Mouse (Mus musculus) CD8-positive naive resting alpha-beta T cell, adult 2 months (primary cell): Measurements from ENCODE around the gene Gucy2d.
A peak's percentile ranks its signal among the peaks of the same experiment; 100 is the strongest.

Source experiments
- DNase-seq, 2 experiments: peaks; one replicate each; pipeline ENCODE4 v3.0.0; 2022; ENCODE audit warnings: low read depth in 2 of 2, low spot score in 2 of 2

Gucy2d gene

DNA sequence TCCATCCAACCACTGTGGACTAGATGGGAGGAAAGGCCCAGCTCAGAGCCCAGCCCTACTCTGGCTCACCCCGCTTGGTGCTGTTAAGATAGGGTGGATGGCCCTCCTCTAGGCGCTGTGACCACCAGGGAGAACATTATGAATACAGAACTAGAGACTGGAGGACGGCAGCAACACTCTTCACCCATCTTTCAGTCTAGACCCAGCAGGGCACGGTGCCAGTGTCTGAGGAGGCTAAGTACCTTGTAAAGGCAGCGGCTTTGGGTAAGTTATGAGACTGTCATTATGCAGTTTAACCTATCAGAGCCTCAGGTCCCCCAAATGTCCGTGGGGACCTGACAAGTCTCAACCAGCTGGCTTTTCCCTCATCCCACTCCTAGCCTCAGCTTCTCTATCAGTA, 48.9 kb downstream of the Gucy2d start, which contains the start of gene Lrrc32:
Gene Lrrc32 (plus strand): TSS at position 153 of the 400 bp plus-strand sequence.
- DNase-seq = no peak

DNA sequence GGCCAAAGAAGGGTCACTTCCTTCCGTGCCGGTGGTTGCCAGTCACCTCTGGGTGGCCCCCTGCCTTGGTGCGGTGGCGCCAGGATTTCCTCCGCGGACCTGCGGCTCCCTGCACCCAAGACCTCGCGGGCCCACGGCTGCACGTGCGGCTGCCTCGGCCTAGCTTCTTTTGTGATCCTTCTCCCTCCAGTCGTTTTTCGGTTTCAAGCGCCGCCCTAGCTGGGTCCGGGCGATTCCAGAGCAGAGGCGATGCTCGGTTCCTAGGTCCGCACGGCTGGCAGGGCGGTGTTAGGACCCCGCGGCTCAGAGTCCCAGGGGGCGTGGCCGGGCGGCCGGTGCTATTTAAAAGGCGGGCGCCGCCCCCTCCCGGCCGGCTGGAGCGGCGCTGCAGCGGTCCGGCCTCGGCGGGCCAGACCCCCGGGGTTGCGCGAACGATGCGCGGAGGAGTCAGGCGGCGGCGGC, 49.4 kb downstream of the Gucy2d start:
- peak; percentile 32 to 40 for DNase-seq

DNA sequence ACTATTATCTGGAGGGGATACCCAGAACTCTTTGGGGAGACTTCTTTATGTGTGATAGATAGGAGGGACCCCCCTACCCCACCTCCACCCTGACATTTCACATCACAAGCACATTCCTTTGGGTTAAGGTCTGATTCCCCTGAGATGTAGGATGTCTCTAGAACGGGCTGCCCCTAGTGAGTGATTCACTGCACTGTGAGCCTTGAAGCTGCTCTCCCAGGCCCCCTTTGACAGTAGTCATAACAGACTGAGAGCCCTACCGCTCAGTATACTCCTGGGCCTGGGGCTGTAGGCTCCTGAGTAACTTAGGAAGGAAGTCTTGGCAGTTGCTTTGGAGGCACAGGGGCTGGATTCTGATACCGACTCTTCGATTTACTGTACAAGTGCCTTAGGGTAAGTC, 50.1 kb downstream of the Gucy2d start:
- no peak for DNase-seq

DNA sequence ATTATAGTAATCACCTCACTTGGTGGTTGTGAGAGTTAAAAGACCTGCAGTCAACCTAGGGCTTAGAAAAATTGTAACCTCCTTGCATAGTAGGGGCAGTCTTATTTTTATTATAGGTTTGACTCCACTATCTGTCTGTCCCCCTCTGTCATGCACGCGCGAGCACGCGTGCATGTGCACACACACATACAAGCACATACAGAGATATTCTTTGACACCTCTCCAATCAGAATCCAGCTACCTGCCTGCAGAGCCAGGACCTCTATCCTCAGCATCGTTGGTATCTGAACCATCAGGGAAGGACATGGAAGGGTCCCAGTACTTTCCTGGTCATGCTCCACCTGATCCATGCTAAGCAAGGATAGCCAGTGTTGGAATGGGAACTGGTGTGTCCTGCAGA, 50.7 kb downstream of the Gucy2d start:
- DNase-seq = no peak

DNA sequence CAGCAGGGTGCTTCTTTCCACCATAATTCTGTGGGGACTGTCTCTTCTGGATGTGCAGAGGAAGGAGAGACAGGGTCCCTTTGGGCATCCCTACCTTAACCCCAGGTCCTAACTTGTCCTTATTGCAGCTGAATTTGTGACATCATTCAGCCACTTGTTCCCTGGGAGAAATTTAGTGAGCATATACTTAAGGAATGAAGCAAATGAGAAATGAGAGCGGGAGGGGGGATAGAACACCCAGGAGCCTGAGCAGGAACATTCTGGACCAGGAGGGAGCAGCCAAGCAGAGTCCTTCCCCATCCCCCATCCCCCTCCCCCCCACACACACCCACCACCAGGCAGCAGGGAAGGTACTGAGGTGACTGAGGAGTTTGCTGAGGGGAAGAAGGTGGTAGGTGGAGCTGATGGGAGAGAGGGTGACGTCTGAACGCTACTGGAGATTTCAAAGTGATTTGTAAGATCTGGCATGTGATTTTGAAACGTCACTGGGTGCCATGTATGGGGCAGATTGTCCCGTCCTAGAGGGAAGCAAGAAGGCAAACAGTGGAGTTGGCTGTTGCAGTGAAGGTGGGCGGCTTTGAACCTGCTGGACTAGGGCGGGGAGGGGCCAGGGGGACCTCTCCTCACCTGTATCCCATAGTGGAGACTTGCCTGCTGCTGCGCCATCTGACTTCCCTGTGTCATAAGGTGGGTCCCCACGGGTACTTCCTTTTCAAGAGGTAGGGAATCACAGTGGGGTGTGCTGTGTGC, 51.4 kb downstream of the Gucy2d start:
- no peak for DNase-seq

DNA sequence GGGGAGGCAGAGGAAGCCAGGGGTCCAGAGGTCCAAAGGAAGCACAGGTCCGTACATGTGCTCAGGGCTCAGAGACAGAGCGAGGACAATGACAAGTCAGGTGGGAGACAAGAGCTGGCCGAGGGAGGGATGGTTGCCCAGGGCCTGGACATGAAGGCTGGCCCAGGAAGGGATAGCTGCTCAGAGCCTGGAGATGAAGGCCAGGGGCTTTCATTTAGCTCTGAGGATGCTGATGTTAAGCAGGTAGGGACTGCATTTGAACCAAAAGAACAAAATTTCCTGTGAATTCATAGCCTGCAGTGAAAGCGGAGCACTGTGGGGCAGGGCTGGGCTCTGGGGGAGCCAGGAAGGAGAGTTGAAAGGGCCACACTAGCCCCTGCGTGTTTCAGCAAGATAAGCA, 52.1 kb downstream of the Gucy2d start:
- DNase-seq = no peak

DNA sequence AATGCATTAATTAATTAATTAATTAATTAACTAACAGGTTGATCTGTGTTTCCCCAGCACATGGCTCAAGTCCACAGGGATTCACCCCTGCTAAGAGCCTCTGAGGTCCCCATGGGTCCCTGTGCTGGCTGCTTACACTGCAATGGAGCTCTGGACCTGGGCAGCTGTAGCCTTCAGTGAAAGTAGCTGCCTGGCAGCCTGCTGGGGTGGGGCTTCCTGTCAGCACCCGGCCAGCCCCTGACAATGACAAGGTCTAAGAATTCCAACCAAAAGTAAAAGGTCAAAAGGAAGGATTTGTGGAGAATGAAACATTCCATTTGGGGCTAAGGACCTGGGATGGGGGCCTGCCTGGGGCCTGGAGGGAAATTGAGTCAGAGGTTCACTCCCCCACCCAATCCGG, 53.1 kb downstream of the Gucy2d start:
- no peak for DNase-seq

DNA sequence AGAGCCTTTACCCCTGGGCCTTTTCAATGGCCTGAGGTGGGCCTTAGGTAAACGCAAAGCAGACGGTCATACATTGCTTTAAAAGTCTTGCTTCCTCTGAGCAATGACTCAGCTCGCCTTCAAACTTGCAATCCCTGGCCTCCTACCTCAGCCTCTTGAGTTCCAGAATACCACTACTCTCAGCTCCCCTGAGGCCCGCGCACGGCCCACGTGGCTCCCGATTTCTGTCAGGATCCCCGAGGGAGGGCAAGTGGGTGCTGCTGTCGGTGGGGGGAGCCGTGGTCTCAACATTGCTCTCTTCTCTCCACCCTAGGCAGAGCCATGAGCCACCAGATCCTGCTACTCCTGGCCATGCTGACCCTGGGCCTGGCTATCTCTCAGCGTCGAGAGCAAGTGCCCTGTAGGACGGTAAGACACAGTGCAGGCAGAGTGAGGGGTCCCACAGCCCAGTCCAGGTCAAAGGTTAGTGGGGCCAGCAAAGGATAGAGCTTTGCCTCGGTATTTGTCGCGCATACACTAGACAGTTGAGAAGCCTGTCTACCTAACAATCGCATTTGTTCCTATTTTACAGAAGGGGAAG, 53.8 kb downstream of the Gucy2d start:
- DNase-seq = no peak

DNA sequence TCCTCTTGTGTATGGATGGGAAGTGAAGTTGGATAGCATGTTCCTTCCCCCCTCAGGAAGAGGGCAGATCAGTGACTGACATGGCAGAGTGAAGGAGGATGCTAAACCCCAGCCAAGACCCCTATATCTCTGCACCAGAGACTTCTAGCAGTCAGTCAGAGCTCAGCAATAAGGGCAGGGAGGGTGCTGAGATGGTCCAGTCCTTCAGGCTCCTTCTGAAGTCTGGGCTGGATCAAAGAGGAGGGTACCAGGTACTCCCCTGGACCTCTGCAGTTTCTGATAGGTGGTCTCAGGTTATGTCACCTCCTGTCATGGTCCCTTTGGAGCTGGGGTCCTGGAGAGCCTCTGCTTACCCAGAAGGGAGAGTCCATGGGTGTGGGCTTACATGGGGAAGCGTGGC, 55.4 kb downstream of the Gucy2d start:
- no peak for DNase-seq

DNA sequence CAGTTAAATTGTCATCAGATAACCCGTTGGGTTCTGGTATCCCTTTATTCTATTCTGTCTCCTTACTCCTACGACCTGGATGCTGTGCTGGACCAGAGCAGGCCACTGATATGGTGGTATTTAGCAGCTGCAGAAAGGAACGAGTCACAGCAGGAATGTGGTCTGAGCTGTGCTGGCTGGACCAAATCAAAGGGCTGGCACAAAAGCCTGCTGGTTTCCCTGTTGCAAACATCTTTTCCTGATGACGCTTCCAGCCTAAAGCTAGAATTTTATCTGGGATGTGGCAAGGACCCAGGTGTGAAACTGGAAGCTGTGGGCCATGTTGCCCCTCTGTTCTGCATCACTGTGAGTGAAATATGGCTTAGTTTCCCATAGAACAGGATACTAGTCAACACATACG, 57.2 kb downstream of the Gucy2d start:
- no peak for DNase-seq

DNA sequence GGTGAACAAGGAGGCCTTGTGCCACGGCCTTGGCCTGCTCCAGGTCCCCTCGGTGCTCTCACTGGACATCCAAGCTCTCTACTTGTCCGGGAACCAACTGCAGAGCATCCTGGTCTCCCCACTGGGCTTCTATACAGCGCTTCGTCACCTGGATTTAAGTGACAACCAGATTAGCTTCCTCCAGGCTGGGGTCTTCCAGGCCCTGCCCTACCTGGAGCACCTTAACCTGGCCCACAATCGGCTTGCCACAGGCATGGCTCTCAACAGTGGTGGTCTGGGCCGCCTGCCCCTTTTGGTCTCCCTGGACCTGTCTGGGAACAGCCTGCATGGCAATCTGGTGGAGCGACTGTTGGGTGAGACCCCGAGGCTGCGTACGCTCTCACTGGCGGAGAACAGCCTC, 57.9 kb downstream of the Gucy2d start:
- no peak for DNase-seq

DNA sequence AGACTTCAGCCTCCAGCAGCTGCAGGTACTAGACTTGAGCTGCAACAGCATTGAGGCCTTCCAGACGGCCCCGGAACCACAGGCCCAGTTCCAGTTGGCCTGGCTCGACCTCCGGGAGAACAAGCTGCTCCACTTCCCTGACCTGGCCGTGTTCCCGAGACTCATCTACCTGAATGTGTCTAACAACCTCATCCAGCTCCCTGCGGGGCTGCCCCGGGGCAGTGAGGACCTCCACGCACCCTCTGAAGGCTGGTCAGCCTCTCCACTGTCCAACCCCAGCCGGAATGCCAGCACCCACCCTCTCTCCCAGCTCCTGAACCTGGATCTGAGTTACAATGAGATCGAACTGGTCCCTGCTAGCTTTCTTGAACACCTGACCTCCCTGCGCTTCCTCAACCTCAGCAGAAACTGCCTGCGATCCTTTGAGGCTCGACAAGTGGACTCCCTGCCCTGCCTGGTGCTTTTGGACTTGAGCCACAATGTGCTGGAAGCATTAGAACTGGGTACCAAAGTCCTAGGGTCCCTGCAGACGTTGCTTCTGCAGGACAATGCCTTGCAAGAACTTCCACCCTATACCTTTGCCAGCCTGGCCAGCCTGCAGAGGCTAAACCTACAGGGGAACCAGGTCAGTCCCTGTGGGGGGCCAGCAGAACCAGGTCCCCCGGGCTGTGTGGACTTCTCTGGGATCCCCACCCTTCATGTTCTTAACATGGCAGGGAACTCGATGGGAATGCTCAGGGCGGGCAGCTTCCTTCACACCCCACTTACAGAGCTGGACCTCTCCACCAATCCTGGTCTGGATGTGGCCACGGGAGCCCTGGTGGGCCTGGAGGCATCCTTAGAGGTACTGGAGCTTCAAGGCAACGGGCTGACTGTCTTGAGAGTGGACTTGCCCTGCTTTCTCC, 58.7 kb downstream of the Gucy2d start:
- no peak for DNase-seq

DNA sequence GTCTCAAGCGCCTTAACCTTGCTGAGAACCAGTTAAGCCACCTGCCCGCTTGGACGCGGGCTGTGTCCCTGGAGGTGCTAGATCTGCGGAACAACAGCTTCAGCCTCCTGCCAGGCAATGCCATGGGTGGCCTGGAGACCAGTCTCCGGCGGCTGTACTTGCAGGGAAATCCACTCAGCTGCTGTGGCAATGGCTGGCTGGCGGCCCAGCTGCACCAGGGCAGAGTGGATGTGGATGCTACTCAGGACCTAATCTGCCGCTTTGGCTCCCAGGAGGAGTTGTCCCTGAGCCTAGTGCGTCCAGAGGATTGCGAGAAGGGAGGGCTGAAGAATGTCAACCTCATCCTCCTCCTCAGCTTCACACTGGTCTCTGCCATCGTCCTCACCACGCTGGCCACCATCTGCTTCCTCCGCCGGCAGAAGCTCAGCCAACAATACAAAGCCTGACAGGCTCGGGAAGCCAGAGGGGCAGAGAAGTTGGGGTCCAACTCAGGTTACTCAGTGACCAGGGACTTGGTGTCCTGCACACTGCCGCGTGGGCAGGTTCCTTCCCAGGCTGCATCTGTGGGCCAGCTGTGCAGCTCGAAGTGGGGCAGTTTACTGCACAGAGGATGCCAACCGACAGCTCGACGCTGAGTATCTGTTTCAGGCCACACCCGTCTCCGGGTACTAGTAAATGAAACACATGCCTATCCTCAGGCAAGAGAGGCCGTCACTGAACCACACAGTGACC, 59.5 kb downstream of the Gucy2d start:
- no peak for DNase-seq

DNA sequence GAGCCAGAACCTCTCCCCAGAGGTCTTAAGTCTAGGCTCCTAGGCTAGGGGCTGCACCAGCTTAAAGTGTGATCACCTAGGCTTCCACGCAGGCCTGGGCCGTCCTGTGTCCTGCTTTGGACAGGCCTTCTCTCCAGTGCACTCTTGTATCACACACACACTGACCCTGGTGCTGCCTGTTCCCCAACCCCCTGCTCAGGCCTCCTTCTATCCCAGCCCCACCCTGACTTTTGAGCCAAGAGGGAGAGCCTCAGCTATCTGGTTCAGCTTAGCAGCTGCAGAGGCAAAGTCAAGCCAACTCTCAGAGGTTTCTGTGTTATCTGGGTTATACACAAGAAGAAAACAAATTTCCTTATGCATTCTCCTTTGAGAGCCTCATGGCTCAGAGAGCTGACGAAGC, 60.3 kb downstream of the Gucy2d start:
- DNase-seq = no peak

DNA sequence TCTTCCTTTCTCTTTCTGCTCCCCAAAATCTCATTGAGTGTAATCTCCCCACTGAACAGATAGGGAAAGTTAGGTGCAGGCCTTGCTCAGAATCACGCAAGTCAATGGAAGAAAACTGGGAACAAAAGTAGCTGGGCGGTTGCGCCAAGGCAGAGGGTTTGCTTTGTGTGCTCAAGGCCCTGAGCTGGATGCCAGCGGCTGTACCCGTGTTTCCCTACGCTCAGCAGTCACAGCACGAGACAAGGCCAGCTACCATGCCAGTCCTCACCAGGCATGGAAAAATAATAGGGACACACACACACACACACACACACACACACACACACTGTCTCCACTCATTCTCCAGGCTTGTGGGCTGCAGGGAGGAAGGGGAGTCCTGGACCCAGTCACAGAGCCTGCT, 60.9 kb downstream of the Gucy2d start:
- no peak for DNase-seq

DNA sequence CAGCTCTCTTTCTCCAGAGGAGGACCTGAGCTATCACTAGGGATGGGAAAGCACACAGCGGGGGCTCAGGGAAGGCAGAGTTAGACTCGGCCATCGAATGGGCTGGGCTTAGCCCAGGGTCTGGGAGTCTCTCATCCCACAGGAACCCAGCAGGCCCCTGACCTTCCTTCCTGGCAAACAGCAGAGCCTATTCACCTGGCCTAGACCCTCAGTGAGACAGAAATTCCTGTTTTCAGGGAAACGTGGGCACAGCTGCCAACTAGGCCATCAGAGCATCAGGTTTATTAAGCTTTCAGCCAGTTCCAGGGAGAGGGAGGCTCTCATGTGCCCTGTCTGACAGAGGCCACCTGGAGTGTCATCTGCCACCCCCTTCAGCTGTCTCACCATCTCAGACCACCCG, 62.7 kb downstream of the Gucy2d start:
- no peak for DNase-seq

DNA sequence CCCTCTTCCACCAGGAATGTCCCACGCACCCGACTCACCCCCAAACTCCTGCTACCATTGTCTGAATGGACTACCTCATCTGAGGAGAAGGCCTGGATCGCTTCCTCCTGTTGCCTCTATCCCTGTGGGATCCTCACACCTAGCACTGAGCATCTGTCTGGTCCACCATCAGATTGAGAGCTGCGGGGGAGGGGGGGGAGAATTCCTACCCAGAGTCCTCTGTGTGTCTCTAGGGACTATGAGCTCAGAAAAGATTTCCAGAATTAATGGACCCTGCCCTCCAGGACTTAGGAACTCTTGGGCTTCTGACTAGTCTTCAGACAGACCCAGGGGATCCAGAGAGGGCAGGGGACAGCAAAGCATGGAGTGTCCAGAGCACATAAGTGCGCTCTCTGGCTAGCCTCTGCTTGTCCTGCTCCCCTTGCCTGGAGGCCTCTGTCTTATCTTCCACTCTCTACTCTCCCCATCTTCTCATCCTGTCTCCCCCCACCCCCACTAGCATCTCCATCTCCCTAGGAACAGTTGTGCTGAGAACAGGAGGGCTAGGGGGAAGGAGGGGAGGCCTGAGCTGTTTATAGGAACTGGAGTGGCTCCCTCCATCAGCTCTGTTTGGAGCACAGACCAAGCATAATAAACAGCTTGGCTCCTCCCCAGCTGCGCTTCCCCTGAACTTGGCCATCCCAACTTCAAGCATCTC, 63.9 kb downstream of the Gucy2d start:
- no peak for DNase-seq

DNA sequence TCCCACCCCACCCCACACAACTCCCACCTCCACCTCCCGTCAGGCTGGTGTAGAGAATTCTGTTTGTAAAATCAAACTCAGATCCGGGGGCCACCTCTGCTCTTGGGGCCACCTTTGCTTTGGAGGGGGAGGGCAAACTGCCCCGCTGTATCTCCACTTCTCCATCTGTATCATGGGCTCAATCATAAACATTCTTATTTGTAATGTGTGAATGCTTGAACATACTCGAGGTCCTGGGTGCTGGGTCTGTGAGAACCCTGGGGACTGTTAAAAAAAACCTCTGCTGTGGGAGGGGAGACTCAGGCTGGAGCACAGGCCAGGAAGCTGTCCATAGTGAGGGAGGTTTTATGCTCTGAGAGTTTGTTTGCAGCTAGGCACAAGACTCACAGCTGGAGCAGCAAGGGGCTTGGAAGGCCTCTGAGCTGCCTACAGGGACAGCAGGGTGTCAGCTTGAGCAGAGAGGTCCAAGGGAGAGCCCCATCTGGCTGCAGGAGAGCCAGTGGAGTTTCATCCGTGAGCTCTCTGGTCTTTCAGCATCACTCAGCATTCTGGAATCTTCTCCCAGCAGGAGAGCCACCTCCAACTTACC, 64.6 kb downstream of the Gucy2d start:
- DNase-seq = no peak

DNA sequence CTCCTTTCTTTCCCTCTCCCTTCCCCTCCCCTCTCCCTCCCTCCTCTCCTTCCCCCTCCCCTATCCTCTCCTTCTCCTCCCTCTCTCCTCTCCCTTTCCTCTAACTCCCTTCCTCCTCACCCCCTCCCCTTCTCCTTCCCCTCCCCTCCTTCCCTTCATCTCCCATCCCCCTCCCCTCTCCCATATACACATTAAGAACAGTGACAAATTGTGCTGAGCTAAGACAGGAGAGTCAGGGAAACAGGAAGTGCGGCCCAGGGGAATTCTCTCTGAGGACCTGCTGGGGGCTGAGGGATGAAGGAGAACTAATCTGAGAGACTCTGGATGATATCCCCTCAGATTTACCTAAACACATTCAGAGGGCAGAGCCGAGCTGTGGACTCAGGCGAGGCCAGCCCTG, 65.4 kb downstream of the Gucy2d start:
- DNase-seq = no peak
